9 mouse cellular contexts compared by ENCODE assay signal in genomic region chr7:69810873-69811272, GRCm38 (mm10).
DNase-seq lines count a peak whose midpoint lies in the region; ATAC-seq lines count a peak whose summit lies in the region.
"Had no signal": no experiment of that assay in that cellular context is flagged by ENCODE, and none has a peak within 500 bp of the region (broad histone marks: within the 10 kb centered on the region; RNA-seq: fewer than 3 reads in every experiment).

No protein-coding gene starts in this region.

- H3K9ac ChIP-seq in embryonic facial prominence, embryonic 11.5 days (replicated peaks; ENCODE audit: low read length), result no peak overlapping the region
- no peak overlapping the region for H3K9ac ChIP-seq in neural tube, embryonic 15.5 days (replicated peaks)
- H3K9ac ChIP-seq: limb, embryonic 13.5 days had no signal

- ATAC-seq in embryonic facial prominence, embryonic 11.5 days (replicated peaks; ENCODE audit: insufficient number of reproducible peaks, low FRiP score, low TSS enrichment, low read depth), result no peak
- no peak for ATAC-seq in neural tube, embryonic 15.5 days (ENCODE audit: low FRiP score)
- ATAC-seq in megakaryocyte, adult 5-6 weeks (ENCODE audit: poor library complexity, severe bottlenecking), result no peak

- H3K27me3 ChIP-seq in embryonic facial prominence, embryonic 11.5 days (ENCODE audit: control insufficient read depth, insufficient read depth, low read length), result no peaks in the 10 kb centered on the region
- no peaks in the 10 kb centered on the region for H3K27me3 ChIP-seq in embryonic facial prominence, embryonic 10.5 days (replicated peaks; ENCODE audit: low read depth, poor library complexity, severe bottlenecking)
- no peaks in the 10 kb centered on the region for H3K27me3 ChIP-seq in neural tube, embryonic 15.5 days (replicated peaks)

- H3K9me3 ChIP-seq in embryonic facial prominence, embryonic 11.5 days (replicated peaks; ENCODE audit: control insufficient read depth, low read length), result no peaks in the 10 kb centered on the region
- H3K9me3 ChIP-seq in embryonic facial prominence, embryonic 10.5 days, result no peaks in the 10 kb centered on the region
- H3K9me3 ChIP-seq in neural tube, embryonic 15.5 days (replicated peaks), result no peaks in the 10 kb centered on the region
- H3K9me3 ChIP-seq: limb, embryonic 13.5 days had no signal

- H3K4me2 ChIP-seq in embryonic facial prominence, embryonic 11.5 days (ENCODE audit: low read depth, low read length), result no peak overlapping the region
- H3K4me2 ChIP-seq in neural tube, embryonic 15.5 days, result peak overlapping the region; percentile 41
- H3K4me2 ChIP-seq: limb, embryonic 13.5 days had no signal

- WGBS in embryonic facial prominence, embryonic 11.5 days, result 40% methylated on average over 5 of the region's 5 CpGs
- 42% methylated on average over 5 of the region's 5 CpGs for WGBS in embryonic facial prominence, embryonic 10.5 days
- 5% methylated on average over 5 of the region's 5 CpGs for WGBS in neural tube, embryonic 15.5 days

- no peaks in the 10 kb centered on the region; the same call in 1 of the 2 replicates for H3K4me1 ChIP-seq in embryonic facial prominence, embryonic 11.5 days (ENCODE audit: control insufficient read depth, insufficient read depth, low read length)
- H3K4me1 ChIP-seq in embryonic facial prominence, embryonic 10.5 days, result peaks cover 7% of the 10 kb centered on the region; the same call in 1 of the 2 replicates
- peaks cover 3% of the 10 kb centered on the region; the same call in 1 of the 2 replicates for H3K4me1 ChIP-seq in neural tube, embryonic 15.5 days

- H3K4me3 ChIP-seq in embryonic facial prominence, embryonic 11.5 days (ENCODE audit: low read depth, low read length), result no peak overlapping the region
- H3K4me3 ChIP-seq in embryonic facial prominence, embryonic 10.5 days, result no peak overlapping the region
- no peak overlapping the region for H3K4me3 ChIP-seq in neural tube, embryonic 15.5 days (replicated peaks)
- H3K4me3 ChIP-seq: limb, embryonic 13.5 days had no signal

- H3K27ac ChIP-seq in embryonic facial prominence, embryonic 11.5 days (replicated peaks; ENCODE audit: low read depth, low read length), result no peak overlapping the region
- no peak overlapping the region for H3K27ac ChIP-seq in embryonic facial prominence, embryonic 10.5 days (replicated peaks)
- H3K27ac ChIP-seq in neural tube, embryonic 15.5 days (replicated peaks), result no peak overlapping the region
- H3K27ac ChIP-seq: limb, embryonic 13.5 days had no signal

- peak; percentile 27 for DNase-seq in embryonic facial prominence, embryonic 11.5 days (ENCODE audit: low spot score)
- no peak for DNase-seq in embryonic facial prominence, embryonic 10.5 days (ENCODE audit: low spot score)
- peak; percentile 37 for DNase-seq in right cerebral cortex, postnatal 10 days (ENCODE audit: low spot score in 2 of 2)
- no peak for DNase-seq in right cerebral cortex, adult 18-20 months
- peak; percentile 8 to 12 for DNase-seq in kidney, postnatal 4 days
- no peak for DNase-seq in c-Kit-positive CD71-positive TER-119-positive erythroid progenitor cells, embryonic 14.5 days (ENCODE audit: low spot score)

- no peaks in the 10 kb centered on the region for H3K36me3 ChIP-seq in embryonic facial prominence, embryonic 11.5 days (replicated peaks; ENCODE audit: control insufficient read depth, insufficient read depth, low read depth, low read length)
- H3K36me3 ChIP-seq in embryonic facial prominence, embryonic 10.5 days (replicated peaks), result no peaks in the 10 kb centered on the region
- no peaks in the 10 kb centered on the region for H3K36me3 ChIP-seq in neural tube, embryonic 15.5 days
- H3K36me3 ChIP-seq: limb, embryonic 13.5 days had no signal

Comparison
In these comparisons a context has a peak if more than half of its experiments do, and no peak if none do; other contexts are left out.
1. DNase-seq: peak in embryonic facial prominence, embryonic 11.5 days (single experiment), right cerebral cortex, postnatal 10 days (2 of 2) and kidney, postnatal 4 days (2 of 2); none in embryonic facial prominence, embryonic 10.5 days (single experiment), right cerebral cortex, adult 18-20 months (single experiment) and c-Kit-positive CD71-positive TER-119-positive erythroid progenitor cells, embryonic 14.5 days (single experiment).